Mouse (Mus musculus) myocyte (in vitro differentiated cells): ENCODE results near the gene Bri3. TPM values are rescaled to one million over a fixed set of nuclear protein-coding genes. Genes with fewer than 3 reads are reported as not detected.

Experiments
- H3K27me3 ChIP-seq: one replicate; pipeline ENCODE4 v1.6.1; 2011; ENCODE audit not compliant: control insufficient read depth, insufficient read depth, insufficient read length
- H3K36me3 ChIP-seq: one replicate; pipeline ENCODE4 v1.6.1; 2011; ENCODE audit not compliant: control insufficient read depth, insufficient read depth
- H3K4me2 ChIP-seq: one replicate; pipeline ENCODE4 v1.6.1; 2011; ENCODE audit warnings: low read depth, control low read depth
- H3K4me3 ChIP-seq: one replicate; pipeline ENCODE4 v1.5.1; 2011; ENCODE audit warnings: mild to moderate bottlenecking, control low read depth, moderate library complexity
- H3K79me2 ChIP-seq: one replicate; pipeline ENCODE4 v1.6.1; 2011; ENCODE audit not compliant: control insufficient read depth, insufficient read depth
- H3ac ChIP-seq: one replicate; pipeline ENCODE4 v1.6.1; 2011; ENCODE audit not compliant: control insufficient read depth, insufficient read length
- CEBPB ChIP-seq: IDR thresholded peaks from 2 replicates; pipeline ENCODE4 v1.6.1; 2011; ENCODE audit warnings: mild to moderate bottlenecking, moderate library complexity; ENCODE audit not compliant: poor library complexity, insufficient read depth, severe bottlenecking
- E2F4 ChIP-seq: IDR thresholded peaks from one replicate; pipeline ENCODE4 v1.6.1; 2011; ENCODE audit warnings: mild to moderate bottlenecking, control low read depth, moderate library complexity; ENCODE audit not compliant: insufficient read depth
- MAX ChIP-seq: IDR thresholded peaks from one replicate; pipeline ENCODE4 v1.6.1; 2011; ENCODE audit warnings: low read depth, mild to moderate bottlenecking, control low read depth
- MYOD1 ChIP-seq, 3 experiments: IDR thresholded peaks; one replicate each; pipeline ENCODE4 v1.6.1; 2011; ENCODE audit warnings: control low read depth in 2 of 3, low read depth in 2 of 3, mild to moderate bottlenecking in 2 of 3, moderate library complexity in 1 of 3; ENCODE audit not compliant: insufficient read length in 2 of 3, control insufficient read depth in 1 of 3
- MYOG ChIP-seq, 3 experiments: IDR thresholded peaks; one replicate each; pipeline ENCODE4 v1.6.1; 2011; ENCODE audit warnings: control low read depth in 2 of 3, low read depth in 2 of 3, mild to moderate bottlenecking in 2 of 3; ENCODE audit not compliant: insufficient read length in 2 of 3, control insufficient read depth in 1 of 3, insufficient read depth in 1 of 3
- POLR2A ChIP-seq: IDR thresholded peaks from one replicate; pipeline ENCODE4 v1.6.1; 2011; ENCODE audit warnings: low read depth, mild to moderate bottlenecking, control low read depth, moderate library complexity; ENCODE audit not compliant: insufficient read length
- POLR2AphosphoS2 ChIP-seq: IDR thresholded peaks from one replicate; pipeline ENCODE4 v1.6.1; 2011; ENCODE audit warnings: low read depth, control low read depth; ENCODE audit not compliant: insufficient read length
- REST ChIP-seq: IDR thresholded peaks from one replicate; pipeline ENCODE4 v1.6.1; 2011; ENCODE audit warnings: mild to moderate bottlenecking, control low read depth, moderate library complexity; ENCODE audit not compliant: insufficient read depth, insufficient read length
- SRF ChIP-seq: IDR thresholded peaks from one replicate; pipeline ENCODE4 v1.6.1; 2011; ENCODE audit warnings: low read depth; ENCODE audit not compliant: control insufficient read depth, insufficient read length
- TCF12 ChIP-seq: IDR thresholded peaks from one replicate; pipeline ENCODE4 v1.6.1; 2011; ENCODE audit warnings: mild to moderate bottlenecking, control low read depth; ENCODE audit not compliant: poor library complexity, insufficient read depth, severe bottlenecking
- TCF3 ChIP-seq: IDR thresholded peaks from one replicate; pipeline ENCODE4 v1.6.1; 2011; ENCODE audit warnings: low read depth, control low read depth; ENCODE audit not compliant: insufficient read length
- USF1 ChIP-seq: IDR thresholded peaks from one replicate; pipeline ENCODE4 v1.6.1; 2011; ENCODE audit warnings: low read depth, mild to moderate bottlenecking, control low read depth, moderate library complexity
- polyA plus RNA-seq: library from polyadenylated mRNA; unstranded; fragments of >200 nt; fragmentation: generic; extraction: Trizol; gene quantifications from one replicate; pipeline ENCODE4 v1.2.1, GENCODE M21; 2012; ENCODE audit warnings: missing spikeins

Gene Bri3
- polyA plus RNA-seq, 1 experiment = 153 TPM

GRCm38 (mm10) chr5:144372177-144372576 is 127.9 kb downstream of the Bri3 start:
- TF ChIP-seq TCF3 = no peak
- peak in 1 of 3 experiments; percentile 8 for TF ChIP-seq MYOG (IDR thresholded peaks at IDR 0.05; ENCODE audit: control insufficient read depth in 1 of 3, insufficient read depth in 1 of 3, insufficient read length in 2 of 3, low read depth in 2 of 3)
- TF ChIP-seq TCF12 = no peak
- TF ChIP-seq MYOD1 (IDR thresholded peaks at IDR 0.05; ENCODE audit: control insufficient read depth in 1 of 3, insufficient read length in 2 of 3, low read depth in 2 of 3) = peak in 1 of 3 experiments; percentile 59
- no peak for TF ChIP-seq USF1
- TF ChIP-seq CEBPB = no peak
- no peak for TF ChIP-seq E2F4
- TF ChIP-seq POLR2A = no peak
- TF ChIP-seq SRF = no peak
- TF ChIP-seq REST = no peak
- Histone ChIP-seq H3K79me2 (no peaks in the 10 kb centered on the region), H3K4me2 (no peak overlapping the region), H3K4me3 (no peak overlapping the region), H3K27me3 (no peaks in the 10 kb centered on the region), H3K36me3 (no peaks in the 10 kb centered on the region), H3ac (no peak overlapping the region)

- TF ChIP-seq MAX = no peak
- no peak for TF ChIP-seq REST
- no peak for TF ChIP-seq E2F4
- TF ChIP-seq USF1 = no peak
- no peak for TF ChIP-seq TCF12
- no peak for TF ChIP-seq POLR2A
- no peak for TF ChIP-seq POLR2AphosphoS2
- TF ChIP-seq CEBPB = no peak
- Histone ChIP-seq H3K79me2 (no peaks in the 10 kb centered on the region), H3K36me3 (no peaks in the 10 kb centered on the region), H3K27me3 (no peaks in the 10 kb centered on the region), H3K4me2 (no peak overlapping the region), H3K4me3 (no peak overlapping the region), H3ac (no peak overlapping the region)
These were observed 128.6 kb downstream of the Bri3 start for GRCm38 (mm10) chr5:144372885-144373284.

DNA sequence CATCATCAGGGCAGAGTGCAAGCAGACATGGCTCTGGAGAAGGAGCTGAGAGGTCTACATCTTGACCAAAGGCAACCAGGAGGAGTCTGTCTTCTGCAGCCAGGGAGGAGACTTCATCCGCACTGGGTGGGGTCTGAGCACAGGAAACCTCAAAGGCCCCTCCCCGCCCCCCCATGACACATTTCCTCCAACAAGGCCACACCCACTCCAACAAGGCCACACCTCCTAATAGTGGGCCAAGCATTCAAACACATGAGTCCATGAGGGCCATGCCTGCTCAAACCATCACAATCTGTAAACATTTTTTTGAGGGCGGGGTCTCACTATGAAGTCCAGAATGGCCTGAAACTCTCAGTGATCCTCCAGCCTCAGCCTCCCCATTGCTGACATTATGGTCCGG is 135.2 kb downstream of the Bri3 start:
- TF ChIP-seq TCF3 (no peak), TCF12 (no peak), MAX (no peak), REST (no peak), POLR2A (no peak), USF1 (no peak), E2F4 (no peak), CEBPB (no peak), SRF (no peak), MYOD1 (IDR thresholded peaks at IDR 0.05; ENCODE audit: control insufficient read depth in 1 of 3, insufficient read length in 2 of 3, low read depth in 2 of 3) (no peak), POLR2AphosphoS2 (no peak), MYOG (IDR thresholded peaks at IDR 0.05; ENCODE audit: control insufficient read depth in 1 of 3, insufficient read depth in 1 of 3, insufficient read length in 2 of 3, low read depth in 2 of 3) (no peak)
- no peak overlapping the region for H3K4me3 ChIP-seq

DNA sequence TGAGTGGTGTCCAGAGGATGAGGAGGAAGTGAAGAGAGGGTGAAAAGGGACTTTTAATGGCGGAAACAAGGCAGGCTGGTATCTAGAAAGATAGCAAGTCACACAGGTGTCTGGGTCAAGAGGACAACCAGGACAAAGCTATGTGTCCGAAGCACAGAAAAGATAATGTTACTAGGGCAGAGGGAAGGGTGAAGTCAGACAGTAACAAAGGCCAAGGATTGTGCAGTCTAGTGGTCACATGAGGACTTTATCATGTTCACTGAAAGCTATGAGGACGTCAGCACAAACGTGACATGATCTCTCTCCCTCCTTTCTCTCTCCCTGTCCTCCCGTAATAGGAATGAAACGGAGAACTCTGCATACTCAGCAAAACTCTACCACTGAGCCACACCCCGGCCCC is 136.5 kb downstream of the Bri3 start:
- Histone ChIP-seq H3K4me2 (no peak overlapping the region), H3K36me3 (no peaks in the 10 kb centered on the region), H3K27me3 (no peaks in the 10 kb centered on the region), H3K4me3 (no peak overlapping the region), H3K79me2 (no peaks in the 10 kb centered on the region), H3ac (no peak overlapping the region)
- TF ChIP-seq MAX (no peak), TCF3 (no peak), E2F4 (no peak), REST (no peak), POLR2A (no peak), SRF (no peak), CEBPB (no peak), TCF12 (no peak), MYOD1 (IDR thresholded peaks at IDR 0.05; ENCODE audit: control insufficient read depth in 1 of 3, insufficient read length in 2 of 3, low read depth in 2 of 3) (no peak), POLR2AphosphoS2 (no peak), USF1 (no peak), MYOG (IDR thresholded peaks at IDR 0.05; ENCODE audit: control insufficient read depth in 1 of 3, insufficient read depth in 1 of 3, insufficient read length in 2 of 3, low read depth in 2 of 3) (no peak)

More for the DNA sequence above, 135.2 kb downstream of the Bri3 start:
- H3K36me3 ChIP-seq = no peaks in the 10 kb centered on the region
- H3K27me3 ChIP-seq = no peaks in the 10 kb centered on the region
- no peak overlapping the region for H3ac ChIP-seq
- H3K4me2 ChIP-seq = no peak overlapping the region
- no peaks in the 10 kb centered on the region for H3K79me2 ChIP-seq

- H3K27me3 ChIP-seq = no peaks in the 10 kb centered on the region
- no peak overlapping the region for H3K4me3 ChIP-seq
- H3ac ChIP-seq = no peak overlapping the region
- H3K4me2 ChIP-seq = no peak overlapping the region
- no peak for TF ChIP-seq POLR2A
- no peak for TF ChIP-seq REST
- TF ChIP-seq POLR2AphosphoS2 = no peak
- TF ChIP-seq CEBPB = no peak
- TF ChIP-seq E2F4 = no peak
- no peak for TF ChIP-seq SRF
- H3K36me3 ChIP-seq = no peaks in the 10 kb centered on the region
- H3K79me2 ChIP-seq = no peaks in the 10 kb centered on the region
These were observed 137.5 kb downstream of the Bri3 start for GRCm38 (mm10) chr5:144381782-144382181.
